8 mouse cellular contexts compared by ENCODE assay signal in the genomic region with DNA sequence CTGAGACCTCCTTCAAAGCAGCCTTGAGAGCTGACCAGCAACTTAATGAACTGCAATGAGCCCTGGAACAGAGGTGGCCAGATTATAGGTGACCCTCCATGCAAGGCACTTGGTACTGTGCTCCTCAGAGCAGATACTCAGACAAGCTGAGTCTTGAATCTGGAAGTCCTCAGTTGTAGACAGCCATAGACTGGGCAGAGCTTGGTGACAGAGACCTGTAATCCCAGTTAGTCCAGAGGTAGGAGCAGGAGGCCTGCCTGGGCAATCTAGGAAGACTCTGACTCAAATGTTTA.
DNase-seq lines count a peak whose midpoint lies in the region; ATAC-seq and TF ChIP-seq lines count a peak whose summit lies in the region.

No protein-coding gene starts in this region.

- peak; percentile 68 for ATAC-seq in heart, embryonic 12.5 days (ENCODE audit: insufficient number of reproducible peaks, low FRiP score)
- peak; percentile 55 for ATAC-seq in liver, embryonic 11.5 days (replicated peaks; ENCODE audit: low FRiP score)

- H3K9ac ChIP-seq in heart, embryonic 12.5 days, result peak overlapping the region; percentile 79
- H3K9ac ChIP-seq in liver, embryonic 11.5 days (ENCODE audit: low read depth, low read length), result peak overlapping the region; percentile 64

- DNase-seq in heart, postnatal 14 days, result no peak
- no peak for DNase-seq in liver, embryonic 11.5 days (ENCODE audit: low spot score)
- no peak for DNase-seq in gastrocnemius, postnatal 14 days
- DNase-seq in right cerebral cortex, postnatal 14 days, result no peak
- DNase-seq in embryo, embryonic 9.5 days (ENCODE audit: extremely low spot score), result no peak

- peak overlapping the region; percentile 77 for H3K4me2 ChIP-seq in heart, embryonic 12.5 days
- H3K4me2 ChIP-seq in liver, embryonic 11.5 days, result peak overlapping the region; percentile 89

- H3K27ac ChIP-seq in heart, embryonic 12.5 days (ENCODE audit: poor library complexity, severe bottlenecking), result peak overlapping the region; percentile 78
- H3K27ac ChIP-seq in liver, embryonic 11.5 days (ENCODE audit: low read depth, low read length), result peak overlapping the region; percentile 62

- peak overlapping the region; percentile 57 for H3K4me3 ChIP-seq in heart, embryonic 12.5 days
- H3K4me3 ChIP-seq in C2C12 (ENCODE audit: insufficient read depth, poor library complexity, severe bottlenecking), result peak overlapping the region; percentile 31
- H3K4me3 ChIP-seq in erythroblast, embryonic 14.5 days (replicated peaks), result peak overlapping the region; percentile 62
- H3K4me3 ChIP-seq in liver, embryonic 11.5 days (ENCODE audit: low read depth, low read length), result peak overlapping the region; percentile 58

- H3K4me1 ChIP-seq in heart, embryonic 12.5 days (replicated peaks), result peaks cover 21% of the 10 kb centered on the region
- peaks cover 47% of the 10 kb centered on the region for H3K4me1 ChIP-seq in erythroblast, embryonic 14.5 days (ENCODE audit: control insufficient read depth)
- peaks cover 14% of the 10 kb centered on the region for H3K4me1 ChIP-seq in liver, embryonic 11.5 days (replicated peaks; ENCODE audit: control insufficient read depth, insufficient read depth, low read length)

- H3K36me3 ChIP-seq in heart, embryonic 12.5 days, result no peaks in the 10 kb centered on the region
- no peaks in the 10 kb centered on the region for H3K36me3 ChIP-seq in C2C12 (ENCODE audit: control insufficient read depth, insufficient read depth)
- H3K36me3 ChIP-seq in erythroblast, embryonic 14.5 days (ENCODE audit: control insufficient read depth), result peaks cover 44% of the 10 kb centered on the region
- no peaks in the 10 kb centered on the region for H3K36me3 ChIP-seq in liver, embryonic 11.5 days (ENCODE audit: control insufficient read depth, insufficient read depth, low read length)

- H3K9me3 ChIP-seq in heart, embryonic 12.5 days (replicated peaks), result no peaks in the 10 kb centered on the region
- H3K9me3 ChIP-seq in erythroblast, embryonic 14.5 days (ENCODE audit: control insufficient read depth, low read length), result no peaks in the 10 kb centered on the region
- H3K9me3 ChIP-seq in liver, embryonic 11.5 days (ENCODE audit: control insufficient read depth, low read length), result no peaks in the 10 kb centered on the region

- H3K79me3 ChIP-seq in C2C12 (ENCODE audit: low read depth), result peaks cover 6% of the 10 kb centered on the region

- no peaks in the 10 kb centered on the region for H3K27me3 ChIP-seq in heart, embryonic 12.5 days (replicated peaks)
- H3K27me3 ChIP-seq in C2C12 (ENCODE audit: control insufficient read depth, insufficient read depth, insufficient read length), result no peaks in the 10 kb centered on the region
- no peaks in the 10 kb centered on the region for H3K27me3 ChIP-seq in erythroblast, embryonic 14.5 days (ENCODE audit: control insufficient read depth)
- H3K27me3 ChIP-seq in liver, embryonic 11.5 days (replicated peaks; ENCODE audit: control insufficient read depth, insufficient read depth, low read length), result no peaks in the 10 kb centered on the region

- TF ChIP-seq CTCF in C2C12 (IDR thresholded peaks at IDR 0.05; ENCODE audit: control insufficient read depth, insufficient read depth, insufficient read length), result no peak

- H3K79me2 ChIP-seq in C2C12 (ENCODE audit: control insufficient read depth, insufficient read depth), result peaks cover 10% of the 10 kb centered on the region

- peak overlapping the region; percentile 45 for H3ac ChIP-seq in C2C12 (ENCODE audit: control insufficient read depth, insufficient read length, low read depth)

- intact Hi-C loops in heart, postnatal 14 days (cut with DNase I), result loop anchor here (5.0 kb wide), 4 partner anchors 34 to 176 kb away; partner anchors contain the start of gene Sgms1
- intact Hi-C loops in gastrocnemius, postnatal 14 days (cut with DNase I; ENCODE audit: low total_unique reads), result no loop called here

TF ChIP-seq in C2C12, 6 proteins besides CTCF, POLR2A, EP300 and RAD21:
- TF ChIP-seq FOSL1 (IDR thresholded peaks at IDR 0.05; ENCODE audit: insufficient read depth, low read length, poor library complexity, severe bottlenecking), result no peak
- TF ChIP-seq CEBPB (IDR thresholded peaks at IDR 0.05; ENCODE audit: low read depth), result no peak
- no peak for TF ChIP-seq MAX (IDR thresholded peaks at IDR 0.05)
- TF ChIP-seq MYOD1 (IDR thresholded peaks at IDR 0.05; ENCODE audit: control insufficient read depth, insufficient read length, low read depth), result no peak
- no peak for TF ChIP-seq MYOG (IDR thresholded peaks at IDR 0.05; ENCODE audit: control insufficient read depth, extremely low read depth, insufficient read length)
- no peak for TF ChIP-seq USF1 (IDR thresholded peaks at IDR 0.05; ENCODE audit: low read depth)
